Mouse (Mus musculus) gastrocnemius, postnatal 4 days (tissue): ENCODE results near the gene Slc3a2. TPM values are rescaled to one million over a fixed set of nuclear protein-coding genes. Genes with fewer than 3 reads are reported as not detected.

Source experiments
- DNase-seq, 2 experiments: peaks; one replicate each; pipeline ENCODE4 v3.0.0; 2021 to 2022; ENCODE audit warnings: low spot score in 2 of 2, mixed read lengths in 2 of 2
- microRNA-seq: library from miRNA; unstranded; fragments of <30 nt; microRNA quantifications from one replicate; pipeline ENCODE4 v1.2.0, GENCODE M21; 2021
- total RNA-seq, 2 experiments: library from RNA; stranded (reverse); gene quantifications; 2 replicates each; pipeline ENCODE4 v1.2.3; 2021

Gene Slc3a2
- total RNA-seq, 2 experiments from 2014 or later = 42.4 to 43.8 TPM

DNA sequence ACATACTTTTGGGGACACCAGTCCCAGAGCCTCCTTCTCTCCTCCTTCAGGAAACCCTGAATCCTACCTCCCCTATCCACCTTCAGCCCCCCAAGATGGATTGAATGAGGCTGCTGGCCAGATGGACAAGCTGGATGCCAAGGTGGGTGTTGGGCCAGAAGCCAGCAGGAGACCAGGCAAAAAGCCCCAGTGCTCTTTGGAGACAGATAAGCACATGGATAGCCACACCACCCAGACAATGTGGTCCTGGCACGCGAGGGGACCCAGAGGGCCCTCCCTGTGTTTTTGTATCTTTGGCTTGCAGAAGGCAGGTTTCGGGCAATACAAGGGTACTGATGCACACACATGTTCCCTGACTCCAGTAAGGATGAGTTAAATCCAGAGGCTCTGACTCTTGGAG is 58.3 kb downstream of the Slc3a2 start:
- DNase-seq = no peak

DNA sequence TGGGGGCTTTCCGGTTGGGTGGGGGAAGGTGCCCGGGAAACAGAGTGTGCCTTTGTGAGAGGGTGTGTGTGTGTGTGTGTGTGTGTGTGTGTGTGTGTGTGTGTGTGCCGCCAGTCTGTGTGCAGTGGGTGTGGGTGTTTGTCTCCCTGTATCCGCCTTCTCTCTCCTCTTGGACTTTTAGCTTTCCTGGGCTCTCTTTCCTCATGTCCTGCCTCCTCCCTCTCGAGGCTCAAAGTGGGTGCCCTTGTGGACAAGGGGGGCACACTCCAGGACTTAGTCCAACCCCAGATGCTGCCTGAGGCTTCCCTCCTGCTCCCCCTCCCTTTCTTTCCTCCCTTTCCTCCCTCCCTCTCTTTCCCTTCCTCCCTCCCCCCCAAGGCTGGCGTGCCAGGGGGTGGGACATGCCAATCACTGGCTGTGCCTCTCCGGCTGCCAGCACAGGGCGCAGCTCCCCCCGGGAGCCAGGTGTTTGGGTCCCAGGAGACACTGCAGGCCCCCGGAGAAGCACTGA is 59.2 kb downstream of the Slc3a2 start:
- no peak for DNase-seq

DNA sequence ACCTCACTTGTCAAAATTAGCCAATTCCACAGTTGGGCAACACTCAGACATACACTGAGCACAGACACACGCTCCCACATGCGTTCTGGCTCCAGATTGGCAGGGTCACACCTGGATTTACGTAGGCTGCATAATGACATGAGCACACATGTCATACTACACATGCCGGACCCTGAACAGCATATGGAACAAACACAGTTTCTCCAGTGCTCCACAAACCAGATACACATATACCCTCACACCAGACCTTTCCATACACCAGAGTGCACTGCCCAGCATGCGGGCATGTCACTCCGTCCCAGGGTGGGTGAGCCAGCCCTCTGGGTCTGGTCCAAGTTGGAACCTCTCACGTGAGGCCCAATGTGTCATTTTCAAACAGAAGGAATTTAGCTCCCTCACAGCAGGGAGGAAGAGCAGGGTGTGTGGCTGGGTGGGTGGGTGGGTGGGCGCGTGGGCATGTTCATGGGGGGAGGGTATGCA is 59.8 kb downstream of the Slc3a2 start, which contains the start of gene Chrm1:
Chrm1 (plus strand) TSS at position 430 of the 480 bp plus-strand sequence.
- no peak for DNase-seq

DNA sequence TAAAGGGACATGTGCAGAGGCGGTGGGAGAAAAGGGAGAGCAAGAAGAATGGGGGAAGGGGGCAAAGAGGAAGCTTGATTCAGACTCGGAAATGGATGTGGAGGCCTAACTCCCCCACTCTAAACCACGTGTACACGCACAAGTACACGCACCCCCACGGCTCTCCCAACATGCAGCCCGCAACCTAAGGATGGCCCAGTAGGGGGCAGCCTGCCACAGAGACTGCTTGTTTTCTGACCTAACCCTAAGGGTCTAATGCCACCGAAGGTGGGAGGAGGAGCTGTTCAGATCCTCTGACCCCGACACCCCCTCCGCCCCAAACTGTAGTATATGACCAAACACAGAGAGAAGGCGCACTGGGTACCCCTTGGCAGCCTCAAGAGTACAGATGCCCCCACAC is 60.8 kb downstream of the Slc3a2 start:
- DNase-seq = peak in 1 of 2 experiments; percentile 35

DNA sequence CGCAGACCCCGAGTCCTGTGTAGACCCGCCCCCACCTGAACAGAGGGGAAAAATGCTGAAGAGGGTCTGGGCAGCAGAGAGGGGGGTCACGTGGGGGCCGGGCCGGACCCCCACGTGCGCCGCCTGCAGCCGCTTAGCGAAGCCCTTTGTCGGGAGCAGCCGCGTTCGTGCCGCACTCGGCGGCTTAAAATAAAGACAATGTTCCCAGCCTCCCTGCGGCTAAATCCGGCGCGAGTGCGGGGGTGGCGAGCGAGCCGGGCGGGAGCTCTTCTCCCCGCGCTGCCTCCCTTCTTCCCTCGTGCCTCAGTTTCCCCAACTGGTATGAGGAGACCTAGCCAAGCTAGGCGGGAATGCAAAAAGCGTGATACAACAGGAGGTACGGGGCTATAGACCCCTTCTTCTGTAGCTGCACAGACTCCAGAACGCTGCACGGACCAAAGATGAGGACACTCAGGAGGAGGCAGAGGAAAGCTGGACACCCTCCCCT is 61.3 kb downstream of the Slc3a2 start:
- no peak for DNase-seq

Small RNA genes within 50 kb of the gene (microRNA-seq; reads per million reads assigned to microRNA genes)
- not detected for gene Mir6992

Other genes with a start within 250 kb of the Slc3a2 start
- gene Slc22a8, start 132.1 kb downstream of the Slc3a2 start, total RNA-seq = not detected
- gene Slc22a6, start 105.3 kb downstream of the Slc3a2 start, total RNA-seq = not detected
- under 1 TPM; 0.05 to 0.10 TPM for gene Chrm1, start 59.6 kb downstream of the Slc3a2 start, total RNA-seq
- gene Wdr74, start 12.5 kb upstream of the Slc3a2 start, total RNA-seq = 10 to 100 TPM; 34.5 to 35.1 TPM
- gene 1700092M07Rik, start 17.3 kb upstream of the Slc3a2 start, total RNA-seq = 1 to 10 TPM in 1 of 2 experiments, not detected in 1; 2.5 TPM
- gene Stx5a, start 18.0 kb upstream of the Slc3a2 start, total RNA-seq = 10 to 100 TPM; 59.1 to 60.5 TPM
- 10 to 100 TPM; 70.4 to 80.5 TPM for gene Nxf1, start 33.7 kb upstream of the Slc3a2 start, total RNA-seq
- 10 to 100 TPM; 71.4 to 85.6 TPM for gene Tmem223, start 47.6 kb upstream of the Slc3a2 start, total RNA-seq
- 10 to 100 TPM; 19.3 to 21.9 TPM for gene Tmem179b, start 51.1 kb upstream of the Slc3a2 start, total RNA-seq
- gene Taf6l, start 63.0 kb upstream of the Slc3a2 start, total RNA-seq = 10 to 100 TPM; 15.5 to 16.9 TPM
- 10 to 100 TPM; 61.0 to 65.4 TPM for gene Polr2g, start 75.2 kb upstream of the Slc3a2 start, total RNA-seq
- gene Zbtb3, start 79.2 kb upstream of the Slc3a2 start, total RNA-seq = 1 to 10 TPM; 1.4 to 1.5 TPM
- gene Ttc9c, start 96.0 kb upstream of the Slc3a2 start, total RNA-seq = 10 to 100 TPM; 19.9 to 22.9 TPM
- 10 to 100 TPM; 61.3 to 71.0 TPM for gene Hnrnpul2, start 96.6 kb upstream of the Slc3a2 start, total RNA-seq
- gene AC129217.1, start 106.4 kb upstream of the Slc3a2 start, total RNA-seq = under 1 TPM in 1 of 2 experiments, not detected in 1; 0.67 TPM
- gene Bscl2, start 114.1 kb upstream of the Slc3a2 start, total RNA-seq = 10 to 100 TPM; 22.1 to 24.2 TPM
- under 1 TPM; 0.17 to 0.26 TPM for gene Gng3, start 115.8 kb upstream of the Slc3a2 start, total RNA-seq
- 10 to 100 TPM; 18.7 to 22.9 TPM for gene Lrrn4cl, start 127.4 kb upstream of the Slc3a2 start, total RNA-seq
- 100 to 1,000 TPM; 149 to 158 TPM for gene Ubxn1, start 148.1 kb upstream of the Slc3a2 start, total RNA-seq
- 10 to 100 TPM; 48.1 to 49.3 TPM for gene Uqcc3, start 157.6 kb upstream of the Slc3a2 start, total RNA-seq
- 10 to 100 TPM in 1 of 2 experiments, 1 to 10 TPM in 1; 2.4 to 11.4 TPM for gene Lbhd1, start 160.4 kb upstream of the Slc3a2 start, total RNA-seq
- not detected for gene Gm49403, start 160.6 kb upstream of the Slc3a2 start, total RNA-seq
- 10 to 100 TPM; 30.0 to 30.9 TPM for gene 1810009A15Rik, start 165.5 kb upstream of the Slc3a2 start, total RNA-seq
- 1 to 10 TPM; 1.5 to 2.9 TPM for gene Gm49416, start 165.6 kb upstream of the Slc3a2 start, total RNA-seq
- 10 to 100 TPM; 19.0 to 20.1 TPM for gene Ints5, start 169.6 kb upstream of the Slc3a2 start, total RNA-seq
- gene Ganab, start 174.7 kb upstream of the Slc3a2 start, total RNA-seq = 10 to 100 TPM; 74.2 to 77.0 TPM
- 10 to 100 TPM; 29.6 to 31.6 TPM for gene B3gat3, start 197.0 kb upstream of the Slc3a2 start, total RNA-seq
- 1 to 10 TPM; 4.4 to 4.9 TPM for gene Rom1, start 206.0 kb upstream of the Slc3a2 start, total RNA-seq
- gene Eml3, start 206.2 kb upstream of the Slc3a2 start, total RNA-seq = 10 to 100 TPM; 24.3 to 26.7 TPM
- gene Mta2, start 218.5 kb upstream of the Slc3a2 start, total RNA-seq = 10 to 100 TPM; 61.1 to 69.8 TPM
- gene Tut1, start 230.5 kb upstream of the Slc3a2 start, total RNA-seq = 10 to 100 TPM; 12.7 to 14.9 TPM
- gene Eef1g, start 243.7 kb upstream of the Slc3a2 start, total RNA-seq = 100 to 1,000 TPM; 704 to 748 TPM